Mouse (Mus musculus): Measurements from ENCODE around the gene Cadm4. TPM values are rescaled to one million over a fixed set of nuclear protein-coding genes. Genes with fewer than 3 reads are reported as not detected.
"Not testable (repeated sequence)": the region's sequence is repeated elsewhere in the genome, so short reads cannot be mapped to it uniquely, and the experiment has no call there.

Gene Cadm4
- polyA plus RNA-seq, 1 experiment from 2014 or later = 1.8 TPM

DNA sequence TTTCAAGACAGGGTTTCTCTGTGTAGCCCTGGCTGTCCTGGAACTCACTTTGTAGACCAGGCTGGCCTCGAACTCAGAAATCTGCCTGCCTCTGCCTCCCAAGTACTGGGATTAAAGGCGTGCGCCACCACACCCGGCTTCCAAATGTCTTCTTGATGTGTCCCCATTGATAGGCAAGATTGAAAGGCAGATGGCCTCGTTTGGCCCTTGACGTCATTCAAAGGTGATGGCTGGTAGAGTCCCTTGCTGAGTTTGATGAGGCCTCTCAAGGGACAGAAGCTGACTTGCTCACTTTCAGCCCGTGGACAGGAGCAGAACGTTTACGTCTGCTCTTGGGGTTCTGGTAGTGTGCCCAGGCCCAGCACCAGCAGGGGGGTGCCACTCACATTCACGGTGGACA, 38.2 kb downstream of the Cadm4 start:
- not testable (repeated sequence) for H3K27ac ChIP-seq (ENCODE audit: low read length); H3K4me3 ChIP-seq (ENCODE audit: low read length); H3K27me3 ChIP-seq (ENCODE audit: control insufficient read depth, insufficient read depth, low read depth, low read length); H3K4me2 ChIP-seq (ENCODE audit: low read depth, low read length); H3K9me3 ChIP-seq (ENCODE audit: control insufficient read depth, low read length); H3K4me1 ChIP-seq (replicated peaks; ENCODE audit: control insufficient read depth, insufficient read depth, low read length); ATAC-seq (ENCODE audit: low read depth); H3K9ac ChIP-seq (ENCODE audit: low read length); H3K36me3 ChIP-seq (ENCODE audit: control insufficient read depth, insufficient read depth, low read length)
- 85% methylated on average over 9 of the region's 10 CpGs for WGBS

DNA sequence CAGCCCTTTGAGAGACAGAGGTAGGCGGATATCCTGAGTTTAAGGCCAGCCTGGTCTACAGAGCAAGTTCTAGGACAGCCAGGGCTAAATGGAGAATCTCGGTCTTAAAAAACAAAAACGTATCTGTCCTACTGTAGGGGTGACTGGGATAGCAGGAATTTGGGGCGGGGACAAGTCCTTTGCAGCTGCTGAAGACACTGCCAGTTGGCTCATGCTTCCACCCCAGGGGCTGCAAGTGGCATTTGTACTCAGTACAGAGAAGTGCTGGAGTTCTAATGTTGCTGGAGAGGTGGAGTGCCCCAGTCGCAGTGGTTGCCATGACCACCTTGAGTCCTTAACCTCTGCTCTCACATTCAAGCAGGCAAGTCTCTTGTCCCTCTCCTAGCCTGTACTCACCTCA, 41.0 kb downstream of the Cadm4 start:
- Histone ChIP-seq H3K9ac (ENCODE audit: low read length) (no peak overlapping the region), H3K36me3 (ENCODE audit: control insufficient read depth, insufficient read depth, low read length) (no peaks in the 10 kb centered on the region), H3K27me3 (ENCODE audit: control insufficient read depth, insufficient read depth, low read depth, low read length) (no peaks in the 10 kb centered on the region), H3K4me3 (ENCODE audit: low read length) (no peak overlapping the region), H3K4me1 (replicated peaks; ENCODE audit: control insufficient read depth, insufficient read depth, low read length) (peaks cover 3% of the 10 kb centered on the region; the same call in 1 of the 2 replicates), H3K4me2 (ENCODE audit: low read depth, low read length) (no peak overlapping the region), H3K27ac (ENCODE audit: low read length) (peak overlapping the region; percentile 18; the same call in 1 of the 2 replicates), H3K9me3 (ENCODE audit: control insufficient read depth, low read length) (no peaks in the 10 kb centered on the region)
- WGBS = 44% methylated on average over 5 of the region's 5 CpGs
- peak; percentile 79 for ATAC-seq (ENCODE audit: low read depth)

DNA sequence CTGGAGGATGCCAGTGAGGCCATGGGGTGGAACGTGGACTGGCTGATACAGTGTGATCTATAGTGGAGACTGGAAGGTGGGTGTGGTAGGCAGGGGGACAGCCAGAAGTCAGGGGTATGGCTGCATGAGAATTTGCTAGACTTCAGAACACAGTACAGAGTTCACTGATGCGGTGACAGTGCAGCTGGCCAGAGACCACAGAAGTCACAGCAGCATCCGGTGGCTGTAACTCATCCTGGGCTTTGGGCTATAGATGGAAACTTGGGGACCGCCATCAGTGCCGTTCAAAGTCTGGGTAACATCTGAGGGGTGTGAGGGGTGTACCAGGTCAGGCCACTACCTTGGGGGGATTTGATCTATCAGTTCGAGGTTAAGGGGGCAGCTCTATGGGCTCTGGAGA, 41.9 kb downstream of the Cadm4 start:
- no peaks in the 10 kb centered on the region for H3K27me3 ChIP-seq (ENCODE audit: control insufficient read depth, insufficient read depth, low read depth, low read length)
- H3K4me1 ChIP-seq (replicated peaks; ENCODE audit: control insufficient read depth, insufficient read depth, low read length) = peaks cover 3% of the 10 kb centered on the region; the same call in 1 of the 2 replicates
- H3K9me3 ChIP-seq (ENCODE audit: control insufficient read depth, low read length) = no peaks in the 10 kb centered on the region
- H3K4me2 ChIP-seq (ENCODE audit: low read depth, low read length) = no peak overlapping the region
- no peak for ATAC-seq (ENCODE audit: low read depth)
- H3K36me3 ChIP-seq (ENCODE audit: control insufficient read depth, insufficient read depth, low read length) = no peaks in the 10 kb centered on the region
- no peak overlapping the region for H3K27ac ChIP-seq (ENCODE audit: low read length)
- WGBS = 81% methylated on average over 6 of the region's 6 CpGs
- H3K4me3 ChIP-seq (ENCODE audit: low read length) = no peak overlapping the region
- no peak overlapping the region for H3K9ac ChIP-seq (ENCODE audit: low read length)

DNA sequence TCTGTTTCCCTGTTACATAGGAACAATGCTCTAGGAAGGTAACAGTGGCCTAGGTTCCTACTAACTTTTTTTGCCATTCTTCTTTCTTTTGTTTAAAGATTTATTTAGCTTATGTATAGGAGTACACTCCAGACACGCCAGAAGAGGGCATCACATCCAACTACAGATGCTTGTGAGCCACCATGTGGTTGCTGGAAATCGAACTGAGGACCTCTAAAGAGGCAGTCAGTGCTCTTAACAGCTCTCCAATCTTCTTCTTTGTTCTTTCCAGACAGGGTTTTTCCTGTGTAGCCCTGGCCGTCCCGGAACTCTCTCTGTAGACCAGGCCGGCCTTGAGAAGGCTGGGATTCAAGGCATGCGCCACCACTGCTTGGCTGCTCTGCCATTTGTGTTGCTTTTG, 43.2 kb downstream of the Cadm4 start:
- WGBS = 76% methylated on average over 6 of the region's 6 CpGs
- Histone ChIP-seq H3K4me2 (ENCODE audit: low read depth, low read length) (no peak overlapping the region), H3K36me3 (ENCODE audit: control insufficient read depth, insufficient read depth, low read length) (no peaks in the 10 kb centered on the region), H3K4me1 (replicated peaks; ENCODE audit: control insufficient read depth, insufficient read depth, low read length) (peaks cover 9% of the 10 kb centered on the region; the same call in 1 of the 2 replicates), H3K4me3 (ENCODE audit: low read length) (no peak overlapping the region), H3K27ac (ENCODE audit: low read length) (no peak overlapping the region), H3K27me3 (ENCODE audit: control insufficient read depth, insufficient read depth, low read depth, low read length) (no peaks in the 10 kb centered on the region), H3K9me3 (ENCODE audit: control insufficient read depth, low read length) (no peaks in the 10 kb centered on the region), H3K9ac (ENCODE audit: low read length) (no peak overlapping the region)
- ATAC-seq (ENCODE audit: low read depth) = no peak

DNA sequence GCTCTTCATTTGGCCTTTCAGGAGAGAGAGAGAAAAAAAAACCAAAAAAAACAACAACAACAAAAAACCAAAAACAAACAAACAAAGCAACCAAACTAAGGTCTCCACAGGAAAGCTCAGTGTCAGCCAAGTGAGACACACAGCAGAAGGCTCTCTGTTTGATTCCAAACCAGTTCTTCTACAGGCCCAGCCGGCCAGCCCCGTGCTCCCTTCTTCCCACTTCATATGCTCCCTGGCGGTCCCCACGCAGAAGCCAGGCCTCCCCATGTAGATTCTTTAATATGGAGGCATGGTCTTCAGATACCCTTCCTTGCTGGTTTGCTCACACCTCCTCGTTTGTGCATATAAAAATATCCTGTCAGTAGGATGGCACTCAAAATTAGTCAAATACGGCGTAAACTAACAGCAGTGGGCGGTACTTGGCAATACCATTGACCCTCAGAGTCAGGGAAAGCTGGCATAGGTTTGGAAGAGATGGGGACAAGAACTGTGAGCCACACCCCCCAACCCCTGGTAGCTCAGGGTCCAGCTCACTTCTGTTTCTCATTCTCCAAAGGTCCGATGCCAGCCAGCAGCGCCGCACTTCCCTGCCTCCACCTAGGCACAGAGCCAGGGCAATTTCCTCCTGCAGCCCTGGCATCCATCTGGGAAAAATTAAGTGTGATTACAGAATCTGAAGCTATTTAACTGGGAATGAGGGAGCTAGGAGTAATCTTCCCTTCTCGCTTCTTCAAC, 44.0 kb downstream of the Cadm4 start:
- Histone ChIP-seq H3K4me1 (replicated peaks; ENCODE audit: control insufficient read depth, insufficient read depth, low read length) (peaks cover 9% of the 10 kb centered on the region; the same call in 1 of the 2 replicates), H3K9me3 (ENCODE audit: control insufficient read depth, low read length) (no peaks in the 10 kb centered on the region), H3K27ac (ENCODE audit: low read length) (no peak overlapping the region), H3K36me3 (ENCODE audit: control insufficient read depth, insufficient read depth, low read length) (no peaks in the 10 kb centered on the region), H3K27me3 (ENCODE audit: control insufficient read depth, insufficient read depth, low read depth, low read length) (no peaks in the 10 kb centered on the region), H3K9ac (ENCODE audit: low read length) (no peak overlapping the region), H3K4me2 (ENCODE audit: low read depth, low read length) (no peak overlapping the region), H3K4me3 (ENCODE audit: low read length) (no peak overlapping the region)
- ATAC-seq (ENCODE audit: low read depth) = no peak
- WGBS = 73% methylated on average over 12 of the region's 12 CpGs

DNA sequence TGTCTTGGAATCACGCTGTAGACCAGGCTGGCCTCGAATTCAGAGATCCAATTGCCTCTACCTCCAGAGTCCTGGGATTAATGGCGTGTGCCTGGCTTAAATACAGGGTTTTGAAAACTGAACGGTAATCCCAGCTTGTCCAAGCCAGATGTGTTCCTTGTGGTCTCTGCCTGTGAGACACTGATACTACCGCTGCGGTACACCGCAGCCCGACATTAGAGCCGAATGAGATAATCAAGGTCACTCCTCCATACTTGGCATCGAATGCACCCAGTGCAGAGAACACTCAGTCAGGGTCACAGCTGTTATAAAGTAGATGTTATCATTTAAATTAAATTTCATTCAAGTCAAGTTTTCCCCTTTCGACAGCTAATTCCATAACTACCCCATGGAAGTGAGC, 47.0 kb downstream of the Cadm4 start:
- WGBS = 87% methylated on average over 11 of the region's 11 CpGs
- Histone ChIP-seq H3K4me1 (replicated peaks; ENCODE audit: control insufficient read depth, insufficient read depth, low read length) (peaks cover 13% of the 10 kb centered on the region), H3K9ac (ENCODE audit: low read length) (no peak overlapping the region), H3K9me3 (ENCODE audit: control insufficient read depth, low read length) (no peaks in the 10 kb centered on the region), H3K36me3 (ENCODE audit: control insufficient read depth, insufficient read depth, low read length) (peaks cover 9% of the 10 kb centered on the region), H3K4me2 (ENCODE audit: low read depth, low read length) (no peak overlapping the region), H3K27me3 (ENCODE audit: control insufficient read depth, insufficient read depth, low read depth, low read length) (no peaks in the 10 kb centered on the region), H3K4me3 (ENCODE audit: low read length) (no peak overlapping the region), H3K27ac (ENCODE audit: low read length) (no peak overlapping the region)
- ATAC-seq (ENCODE audit: low read depth) = no peak

DNA sequence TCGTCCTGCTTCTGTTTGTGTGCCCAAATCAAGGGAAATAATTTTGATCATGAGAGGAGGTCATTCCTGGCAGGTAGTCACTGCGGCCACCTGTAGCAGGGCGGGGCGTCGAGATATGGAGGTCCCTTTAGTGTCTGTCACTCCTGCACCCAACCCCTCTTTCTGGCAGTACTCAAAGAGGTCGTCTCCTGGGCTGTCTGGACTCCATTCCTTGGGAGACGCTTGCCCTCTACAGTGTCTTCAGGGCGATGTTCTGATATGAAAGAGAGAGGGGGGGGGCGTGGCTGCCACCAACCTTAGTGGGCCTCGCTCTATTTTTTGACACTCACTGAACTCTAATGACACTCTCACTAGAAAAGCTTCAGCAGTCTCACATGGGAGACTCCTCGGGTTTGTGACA, 47.8 kb downstream of the Cadm4 start:
- WGBS = 48% methylated on average over 11 of the region's 11 CpGs
- Histone ChIP-seq H3K27me3 (ENCODE audit: control insufficient read depth, insufficient read depth, low read depth, low read length) (no peaks in the 10 kb centered on the region), H3K9ac (ENCODE audit: low read length) (peak overlapping the region; percentile 57), H3K4me2 (ENCODE audit: low read depth, low read length) (peak overlapping the region; percentile 50), H3K4me3 (ENCODE audit: low read length) (peak overlapping the region; percentile 62), H3K27ac (ENCODE audit: low read length) (no peak overlapping the region), H3K4me1 (replicated peaks; ENCODE audit: control insufficient read depth, insufficient read depth, low read length) (peaks cover 13% of the 10 kb centered on the region), H3K36me3 (ENCODE audit: control insufficient read depth, insufficient read depth, low read length) (peaks cover 15% of the 10 kb centered on the region), H3K9me3 (ENCODE audit: control insufficient read depth, low read length) (no peaks in the 10 kb centered on the region)
- no peak for ATAC-seq (ENCODE audit: low read depth)

DNA sequence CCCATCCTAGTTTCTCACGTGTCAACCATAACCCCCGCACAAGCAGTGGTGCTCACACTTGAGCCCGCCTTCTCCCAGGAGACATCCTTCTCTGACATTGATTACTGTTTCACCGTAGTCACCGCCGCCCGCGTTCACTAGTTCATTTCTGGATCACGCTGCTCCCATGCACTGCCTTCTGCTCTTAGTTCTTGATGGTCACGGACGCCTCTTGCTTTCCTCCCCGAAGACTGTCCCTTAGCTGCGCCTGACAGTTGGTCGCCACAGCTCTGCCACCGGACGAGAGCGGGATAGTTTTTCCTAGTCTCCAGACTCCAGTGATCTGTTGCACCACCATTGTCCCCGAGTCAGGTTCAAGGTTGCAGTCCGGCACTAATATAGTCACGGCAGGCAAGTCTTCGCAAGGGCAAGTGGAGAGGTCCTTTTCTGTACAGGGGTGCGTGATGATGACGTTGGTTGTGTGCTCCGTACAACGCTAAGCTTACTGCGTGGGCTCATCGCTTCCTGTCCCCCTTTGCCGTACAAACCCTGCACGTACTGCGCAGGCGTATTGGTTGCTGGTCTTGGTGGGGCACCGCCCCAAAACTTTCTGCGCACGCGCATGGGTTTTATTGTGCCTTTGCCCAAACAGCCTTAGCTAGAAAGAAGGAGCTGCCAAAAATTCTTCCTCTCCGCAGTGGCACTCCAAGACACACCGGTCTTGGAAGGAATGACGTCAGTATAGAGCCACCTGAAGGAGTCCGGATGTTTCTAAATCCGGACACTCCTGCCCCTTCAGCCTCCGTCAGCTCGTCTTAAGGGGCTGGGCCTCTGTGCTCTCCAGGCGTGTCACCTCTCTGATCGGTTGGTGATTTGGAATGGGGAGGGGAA, 48.5 kb downstream of the Cadm4 start, which contains the start of gene Irgq:
Gene Irgq (plus strand): TSS at position 628 of the 870 bp plus-strand sequence.
- Histone ChIP-seq H3K9me3 (ENCODE audit: control insufficient read depth, low read length) (no peaks in the 10 kb centered on the region), H3K9ac (ENCODE audit: low read length) (peak within 1 kb of the TSS; percentile 88), H3K36me3 (ENCODE audit: control insufficient read depth, insufficient read depth, low read length) (peaks cover 17% of the 10 kb centered on the region), H3K4me2 (ENCODE audit: low read depth, low read length) (peak within 1 kb of the TSS; percentile 95), H3K27me3 (ENCODE audit: control insufficient read depth, insufficient read depth, low read depth, low read length) (no peaks in the 10 kb centered on the region), H3K4me3 (ENCODE audit: low read length) (peak within 1 kb of the TSS; percentile 62), H3K27ac (ENCODE audit: low read length) (peak within 1 kb of the TSS; percentile 82), H3K4me1 (replicated peaks; ENCODE audit: control insufficient read depth, insufficient read depth, low read length) (peaks cover 13% of the 10 kb centered on the region)
- peak; percentile 96 for ATAC-seq (ENCODE audit: low read depth)
- whole genome bisulfite sequencing = under 1% methylated on average over 44 of the region's 44 CpGs
